Mouse (Mus musculus): ENCODE measurements around the gene Ulk4. TPM values are rescaled to one million over a fixed set of nuclear protein-coding genes. Genes with fewer than 3 reads are reported as not detected.
A peak's percentile ranks its signal among the peaks of the same experiment; 100 is the strongest.

Gene Ulk4
- total and polyA plus RNA-seq, 3 experiments: 26.6 to 31.1 TPM; not detected in 1

DNA sequence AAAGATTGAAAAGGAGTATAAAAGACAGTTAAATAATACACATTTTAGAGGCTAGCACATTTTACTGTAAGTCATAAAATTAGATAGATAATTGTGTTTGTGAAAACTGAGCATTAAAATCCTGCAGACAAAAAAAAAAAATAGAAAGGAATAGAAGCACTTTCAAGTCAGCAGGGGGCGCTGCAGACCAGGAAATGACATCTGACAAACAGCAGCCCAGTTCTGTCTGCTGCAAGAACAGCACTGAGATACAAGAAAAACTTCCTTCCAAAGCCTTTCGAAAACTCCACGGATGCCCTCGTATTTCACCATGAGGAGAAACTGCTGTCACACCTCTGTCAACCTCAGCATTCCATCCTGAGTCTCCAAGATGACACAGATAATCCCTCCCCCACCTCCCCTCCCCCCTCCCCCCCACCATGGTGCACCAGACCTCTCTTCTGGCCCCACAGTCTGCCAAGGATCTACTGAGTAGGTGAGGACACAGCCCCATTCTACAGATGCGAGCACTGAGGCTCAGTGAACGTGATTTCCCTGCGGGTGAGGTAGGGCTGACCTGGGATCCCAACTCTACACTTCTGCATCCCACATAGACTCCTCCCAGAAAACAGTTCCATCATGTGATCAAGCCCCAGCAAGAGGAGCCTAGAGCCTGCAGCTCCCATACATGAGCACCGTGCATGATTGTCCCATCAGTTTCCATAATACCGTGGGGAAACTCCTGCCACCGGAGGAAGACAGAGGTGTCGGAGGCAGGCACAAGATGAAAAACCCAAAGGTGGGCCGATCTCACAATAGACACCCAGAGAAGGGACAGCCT is 28.8 kb downstream of the Ulk4 start:
- Histone ChIP-seq H3K27me3 (ENCODE audit: control insufficient read depth in 1 of 2, insufficient read depth in 2 of 2, low read length in 2 of 2) (no peaks in the 10 kb centered on the region), H3K36me3 (ENCODE audit: control insufficient read depth in 1 of 2, insufficient read depth in 2 of 2, low read length in 2 of 2) (no peaks in the 10 kb centered on the region)
- peak; percentile 90 for DNase-seq (ENCODE audit: low read depth, low spot score)

DNA sequence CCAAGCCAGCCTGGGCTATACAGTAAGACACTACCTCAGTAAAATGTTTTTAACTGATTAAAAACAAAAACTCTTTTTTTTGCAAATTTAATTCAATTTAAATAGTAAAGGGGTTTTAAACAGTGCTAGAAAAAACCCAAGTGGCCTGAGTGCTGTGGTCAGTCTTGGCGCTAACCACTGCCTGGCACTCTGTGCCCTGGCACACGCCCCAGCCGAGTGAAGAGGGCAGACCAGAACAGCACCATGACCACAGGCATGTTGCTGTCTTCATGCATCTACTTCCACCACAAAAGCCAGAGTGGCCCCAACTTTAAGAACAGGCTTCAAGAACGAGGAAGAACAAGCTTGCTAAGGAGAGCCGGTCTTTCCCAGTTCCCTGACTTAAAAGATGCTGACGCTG is 29.9 kb downstream of the Ulk4 start:
- no peak overlapping the region for H3K27ac ChIP-seq (ENCODE audit: control insufficient read depth, low read depth, low read length)
- TF ChIP-seq POLR2AphosphoS2 (IDR thresholded peaks at IDR 0.05; ENCODE audit: low read length) (no peak), NRF1 (IDR thresholded peaks at IDR 0.05; ENCODE audit: insufficient read depth, low read depth, low read length, poor library complexity, severe bottlenecking) (no peak), JUND (IDR thresholded peaks at IDR 0.05; ENCODE audit: low read depth, low read length) (no peak), RAD21 (IDR thresholded peaks at IDR 0.05; ENCODE audit: low read depth, low read length) (no peak), MXI1 (IDR thresholded peaks at IDR 0.05; ENCODE audit: low read depth, low read length) (no peak), MYB (IDR thresholded peaks at IDR 0.05; ENCODE audit: low read depth, low read length) (no peak), USF2 (IDR thresholded peaks at IDR 0.05; ENCODE audit: borderline replicate concordance in 1 of 2, insufficient read depth in 1 of 2, low read depth in 1 of 2, low read length in 2 of 2) (no peak)

More for the DNA sequence above, 28.8 kb downstream of the Ulk4 start:
- no peaks in the 10 kb centered on the region for H3K79me2 ChIP-seq (ENCODE audit: control insufficient read depth, insufficient read depth, low read length, poor library complexity)
- H3K9ac ChIP-seq (ENCODE audit: control insufficient read depth, low read depth, low read length, poor library complexity, severe bottlenecking): no peak overlapping the region
- H3K4me1 ChIP-seq (ENCODE audit: control insufficient read depth in 1 of 2, insufficient read depth in 2 of 2, low read length in 2 of 2): no peaks in the 10 kb centered on the region
- TF ChIP-seq JUND (IDR thresholded peaks at IDR 0.05; ENCODE audit: low read depth, low read length) (no peak), RAD21 (IDR thresholded peaks at IDR 0.05; ENCODE audit: low read depth, low read length) (peak; percentile 94), POLR2AphosphoS5 (IDR thresholded peaks at IDR 0.05; ENCODE audit: borderline replicate concordance, low read depth, low read length) (no peak), EP300 (IDR thresholded peaks at IDR 0.05; ENCODE audit: low read depth in 1 of 2, low read length in 2 of 2) (no peak), ZC3H11A (IDR thresholded peaks at IDR 0.05; ENCODE audit: low read depth, low read length) (peak; percentile 90), NELFE (IDR thresholded peaks at IDR 0.05; ENCODE audit: low read depth, low read length) (no peak), USF1 (IDR thresholded peaks at IDR 0.05; ENCODE audit: low read depth, low read length) (no peak), ETS1 (IDR thresholded peaks at IDR 0.05; ENCODE audit: low read depth, low read length) (no peak), POLR2AphosphoS2 (IDR thresholded peaks at IDR 0.05; ENCODE audit: low read length) (no peak), MXI1 (IDR thresholded peaks at IDR 0.05; ENCODE audit: low read depth, low read length) (no peak), MYC (IDR thresholded peaks at IDR 0.05; ENCODE audit: low read depth, low read length) (no peak), HCFC1 (IDR thresholded peaks at IDR 0.05; ENCODE audit: low read depth, low read length) (no peak), MAFK (IDR thresholded peaks at IDR 0.05; ENCODE audit: borderline replicate concordance, low read depth, low read length) (no peak), MYB (IDR thresholded peaks at IDR 0.05; ENCODE audit: low read depth, low read length) (no peak), KAT2A (conservative IDR thresholded peaks at IDR 0.05; ENCODE audit: low read depth, low read length) (no peak), ELF1 (IDR thresholded peaks at IDR 0.05; ENCODE audit: low read depth, low read length) (peak; percentile 73), ZMIZ1 (IDR thresholded peaks at IDR 0.05; ENCODE audit: low read depth, low read length) (no peak), POLR2A (IDR thresholded peaks at IDR 0.05; ENCODE audit: control insufficient read depth in 1 of 2, insufficient read depth in 1 of 2, low read depth in 1 of 2, low read length in 2 of 2, poor library complexity in 1 of 2) (no peak), CTCF (IDR thresholded peaks at IDR 0.05 in 2 of 3, conservative IDR thresholded peaks at IDR 0.05 in 1 of 3; ENCODE audit: control insufficient read depth in 1 of 3, insufficient read depth in 1 of 3, low read depth in 2 of 3, low read length in 3 of 3, poor library complexity in 1 of 3, severe bottlenecking in 1 of 3) (peak; percentile 56 to 91 (median 78)), TBP (IDR thresholded peaks at IDR 0.05; ENCODE audit: low read depth, low read length) (no peak), BHLHE40 (IDR thresholded peaks at IDR 0.05; ENCODE audit: borderline replicate concordance, low read depth, low read length) (no peak), TAL1 (IDR thresholded peaks at IDR 0.05; ENCODE audit: low read length) (no peak), ZKSCAN1 (IDR thresholded peaks at IDR 0.05; ENCODE audit: low read depth, low read length) (no peak), TCF12 (IDR thresholded peaks at IDR 0.05; ENCODE audit: low read depth, low read length) (no peak), E2F4 (IDR thresholded peaks at IDR 0.05; ENCODE audit: borderline replicate concordance, low read depth, low read length) (no peak), SMC3 (IDR thresholded peaks at IDR 0.05; ENCODE audit: low read depth, low read length) (peak; percentile 88), GATA1 (IDR thresholded peaks at IDR 0.05; ENCODE audit: low read depth, low read length) (no peak), RCOR1 (IDR thresholded peaks at IDR 0.05; ENCODE audit: low read depth, low read length) (no peak), USF2 (IDR thresholded peaks at IDR 0.05; ENCODE audit: borderline replicate concordance in 1 of 2, insufficient read depth in 1 of 2, low read depth in 1 of 2, low read length in 2 of 2) (no peak), NRF1 (IDR thresholded peaks at IDR 0.05; ENCODE audit: insufficient read depth, low read depth, low read length, poor library complexity, severe bottlenecking) (no peak), ZNF384 (IDR thresholded peaks at IDR 0.05; ENCODE audit: low read depth, low read length) (peak; percentile 98)
- H3K4me3 ChIP-seq (ENCODE audit: control insufficient read depth in 1 of 2, insufficient read depth in 1 of 2, low read depth in 2 of 2, low read length in 2 of 2): no peak overlapping the region
- H3K27ac ChIP-seq (ENCODE audit: control insufficient read depth, low read depth, low read length): no peak overlapping the region
- no peaks in the 10 kb centered on the region for H3K9me3 ChIP-seq (replicated peaks; ENCODE audit: insufficient read depth, low read length)

More for the DNA sequence above, 29.9 kb downstream of the Ulk4 start:
- Histone ChIP-seq H3K4me3 (ENCODE audit: control insufficient read depth in 1 of 2, insufficient read depth in 1 of 2, low read depth in 2 of 2, low read length in 2 of 2) (no peak overlapping the region), H3K36me3 (ENCODE audit: control insufficient read depth in 1 of 2, insufficient read depth in 2 of 2, low read length in 2 of 2) (no peaks in the 10 kb centered on the region), H3K9me3 (replicated peaks; ENCODE audit: insufficient read depth, low read length) (no peaks in the 10 kb centered on the region), H3K27me3 (ENCODE audit: control insufficient read depth in 1 of 2, insufficient read depth in 2 of 2, low read length in 2 of 2) (no peaks in the 10 kb centered on the region), H3K4me1 (ENCODE audit: control insufficient read depth in 1 of 2, insufficient read depth in 2 of 2, low read length in 2 of 2) (no peaks in the 10 kb centered on the region), H3K9ac (ENCODE audit: control insufficient read depth, low read depth, low read length, poor library complexity, severe bottlenecking) (no peak overlapping the region), H3K79me2 (ENCODE audit: control insufficient read depth, insufficient read depth, low read length, poor library complexity) (no peaks in the 10 kb centered on the region)
- no peak for DNase-seq (ENCODE audit: low read depth, low spot score)
